Mouse (Mus musculus): Measurements from ENCODE around the gene Pak3. TPM values are rescaled to one million over a fixed set of nuclear protein-coding genes. Genes with fewer than 3 reads are reported as not detected.
"Not testable (repeated sequence)": the region's sequence is repeated elsewhere in the genome, so short reads cannot be mapped to it uniquely, and the experiment has no call there.

Gene Pak3
- under 0.01 TPM in 1 of 2 replicates, not detected in the other for total RNA-seq (2017)

DNA sequence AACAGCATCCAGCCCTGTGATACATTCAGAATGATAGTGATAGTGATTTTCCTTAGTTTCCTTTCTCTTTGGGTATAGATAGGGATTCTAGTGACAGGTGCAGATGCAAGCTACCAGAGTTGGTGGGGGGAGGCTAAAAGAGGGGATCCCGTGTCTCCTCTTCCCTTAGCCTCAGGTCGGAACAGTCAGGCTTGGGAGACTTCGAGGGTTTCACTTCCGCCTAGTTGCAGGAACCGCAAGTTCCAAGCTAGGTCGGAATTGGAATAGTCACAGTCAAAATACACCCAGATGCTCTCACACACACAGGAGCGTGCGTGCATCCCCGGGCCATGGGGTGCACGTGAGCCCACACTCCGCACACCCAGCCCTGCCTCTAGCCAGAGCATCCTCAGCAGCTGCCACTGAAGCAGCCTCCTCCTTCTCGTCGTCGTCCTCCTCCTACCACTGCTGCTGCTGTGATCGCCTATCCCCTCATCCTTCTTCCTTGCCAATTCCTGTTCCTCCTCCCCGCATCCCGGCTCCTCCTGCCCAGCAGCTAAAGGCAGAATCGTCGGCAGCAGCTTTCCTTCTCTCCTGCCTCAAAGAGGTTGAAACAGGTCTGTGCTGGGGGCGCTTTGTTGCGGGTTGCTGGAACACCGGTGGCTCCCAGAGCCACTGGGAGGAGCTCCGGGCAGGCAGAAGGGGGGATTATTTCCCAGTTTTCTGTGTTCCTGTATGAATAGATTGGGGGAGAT, at the start of gene Pak3:
TSS of gene Pak3 (plus strand) at position 424 of the 734 bp plus-strand sequence.
- peak; percentile 68 for ATAC-seq (replicated peaks; ENCODE audit: low read depth, poor library complexity, severe bottlenecking)

DNA sequence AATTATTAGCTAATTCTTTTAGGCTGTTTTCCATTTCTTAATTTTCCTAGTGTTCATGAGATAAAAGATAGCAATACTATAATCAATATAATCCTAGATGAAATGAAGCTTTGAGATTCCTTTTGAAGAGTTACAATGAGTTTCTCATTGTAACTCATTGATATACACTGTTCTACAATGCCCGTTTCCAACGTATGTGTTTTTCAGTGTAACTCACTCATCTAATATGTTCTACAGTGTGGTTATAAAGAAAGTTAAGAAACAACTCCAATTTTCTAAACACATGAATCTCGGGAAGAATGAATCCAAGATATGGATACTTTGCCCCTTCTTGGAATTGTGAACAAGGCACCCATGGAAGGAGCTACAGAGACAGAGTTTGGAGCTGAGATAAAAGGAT, 35.5 kb upstream of the Pak3 start:
- peak; percentile 100 for ATAC-seq (replicated peaks; ENCODE audit: low read depth, poor library complexity, severe bottlenecking)

DNA sequence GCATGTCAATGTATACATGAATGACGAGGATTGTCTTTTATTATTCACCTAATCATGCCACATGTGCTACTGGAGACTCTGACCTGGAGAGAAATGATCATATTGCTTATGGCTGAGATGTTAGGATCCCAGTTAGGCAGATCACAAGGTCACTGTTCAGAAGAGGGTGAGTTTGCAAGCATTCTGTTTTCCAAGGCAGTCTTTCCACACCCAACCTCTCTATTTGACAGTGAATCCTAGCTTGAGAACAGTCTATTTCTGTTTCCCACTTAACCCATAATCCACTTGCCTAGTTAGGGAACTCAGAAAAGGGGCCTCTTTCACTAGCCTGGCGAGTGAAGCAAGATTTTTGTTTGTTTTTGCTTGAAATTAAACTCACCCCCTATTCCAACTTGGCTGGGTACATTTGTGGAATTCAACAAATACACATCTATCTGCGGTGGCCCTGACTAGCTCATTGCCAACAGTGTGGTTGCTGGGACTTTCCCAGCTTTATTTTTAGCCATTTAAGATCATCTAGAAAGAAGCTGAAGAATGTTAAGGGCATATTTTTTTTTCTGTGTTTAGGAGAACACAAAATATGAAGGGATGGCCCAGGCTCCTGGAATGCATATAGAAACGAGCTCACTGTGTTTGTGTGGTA, 17.2 kb upstream of the Pak3 start:
- no peak for ATAC-seq (replicated peaks; ENCODE audit: low read depth, poor library complexity, severe bottlenecking)

DNA sequence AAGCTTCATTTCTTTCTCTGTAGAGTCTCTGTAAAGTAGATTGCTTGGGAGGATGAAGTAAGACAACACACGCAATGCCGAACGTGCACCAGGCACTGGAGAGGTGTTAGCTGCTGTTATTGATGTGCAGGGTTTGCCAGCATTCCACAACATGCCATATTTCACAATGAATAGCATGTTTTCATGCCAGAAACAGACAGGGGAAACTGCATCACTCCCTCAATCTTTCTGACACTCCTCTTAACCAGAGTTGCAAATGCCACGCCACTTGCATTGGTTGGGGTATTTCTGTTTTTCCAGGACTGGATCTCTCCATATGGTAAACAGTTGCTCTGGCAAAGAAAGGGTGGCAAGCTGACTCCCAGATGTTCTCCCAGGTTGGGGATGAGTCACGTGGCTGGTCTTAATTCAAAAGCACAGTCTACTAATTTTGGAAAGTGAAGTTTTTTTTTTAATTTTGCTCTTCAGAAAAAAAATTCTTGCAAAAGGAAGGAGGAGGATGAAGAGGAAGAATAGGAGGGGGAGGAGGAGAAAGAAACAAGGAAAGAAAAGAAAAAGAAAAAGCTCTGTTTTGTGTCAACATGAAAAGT, 16.5 kb upstream of the Pak3 start:
- ATAC-seq (replicated peaks; ENCODE audit: low read depth, poor library complexity, severe bottlenecking), result no peak

DNA sequence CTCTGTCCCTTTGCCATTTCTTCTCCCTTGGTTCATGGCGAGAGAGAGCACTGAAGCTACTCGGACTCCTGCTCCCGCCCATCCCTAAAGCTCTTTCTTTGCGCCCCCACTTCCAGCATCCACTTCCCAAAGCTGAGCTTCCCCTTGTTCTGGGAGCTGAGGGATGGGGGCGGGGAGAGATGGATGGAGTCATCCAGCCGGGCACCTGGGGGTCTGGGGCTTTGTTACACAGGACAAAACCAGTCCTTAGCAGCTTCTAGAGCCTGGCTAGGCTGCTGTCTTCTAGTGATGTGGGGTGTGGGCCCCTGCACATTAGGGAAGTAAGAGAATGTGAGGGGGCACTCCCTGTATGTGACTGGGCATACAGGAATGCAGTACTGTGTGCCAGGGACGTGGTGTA, 526 bp downstream of the Pak3 start:
- ATAC-seq (replicated peaks; ENCODE audit: low read depth, poor library complexity, severe bottlenecking), result no peak

DNA sequence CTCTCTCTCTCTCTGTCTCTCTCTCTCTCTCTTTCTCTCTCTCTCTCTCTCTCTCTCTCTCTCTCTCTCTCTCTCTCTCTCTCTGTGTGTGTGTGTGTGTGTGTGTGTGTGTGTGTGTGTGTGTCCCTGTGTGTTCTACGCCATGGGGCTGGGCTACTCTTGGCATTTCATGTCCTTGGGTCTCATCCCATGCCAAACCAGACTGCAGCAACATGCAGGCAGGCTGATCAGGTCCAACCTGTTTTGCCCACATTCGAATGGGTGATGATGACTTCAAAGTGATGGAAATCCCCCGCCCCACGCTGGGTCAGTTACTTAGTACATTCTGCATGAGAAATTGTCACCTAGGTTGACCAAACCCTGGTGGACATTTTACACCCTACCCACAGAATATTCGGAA, 1.1 kb downstream of the Pak3 start:
- not testable (repeated sequence) for ATAC-seq (replicated peaks; ENCODE audit: low read depth, poor library complexity, severe bottlenecking)

DNA sequence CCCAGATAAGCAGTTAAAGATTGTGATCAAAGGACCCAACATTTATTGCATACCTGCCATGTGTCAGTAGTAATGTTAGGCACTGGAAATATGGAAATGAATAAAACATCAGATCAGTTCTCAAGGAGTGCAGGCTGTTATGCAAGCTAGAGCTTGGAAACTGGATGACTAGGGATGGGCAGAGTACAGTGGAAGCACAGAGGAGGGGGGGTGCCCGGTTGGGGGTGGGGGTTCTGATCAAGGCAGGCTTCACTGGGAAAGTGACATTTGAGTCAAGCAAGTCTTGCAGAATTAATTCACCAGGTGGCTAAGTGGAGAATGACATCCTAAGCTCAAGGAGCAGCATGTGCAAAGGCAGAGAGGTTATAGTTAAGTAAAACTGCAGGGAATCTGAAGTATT, 1.8 kb downstream of the Pak3 start:
- ATAC-seq (replicated peaks; ENCODE audit: low read depth, poor library complexity, severe bottlenecking), result no peak

DNA sequence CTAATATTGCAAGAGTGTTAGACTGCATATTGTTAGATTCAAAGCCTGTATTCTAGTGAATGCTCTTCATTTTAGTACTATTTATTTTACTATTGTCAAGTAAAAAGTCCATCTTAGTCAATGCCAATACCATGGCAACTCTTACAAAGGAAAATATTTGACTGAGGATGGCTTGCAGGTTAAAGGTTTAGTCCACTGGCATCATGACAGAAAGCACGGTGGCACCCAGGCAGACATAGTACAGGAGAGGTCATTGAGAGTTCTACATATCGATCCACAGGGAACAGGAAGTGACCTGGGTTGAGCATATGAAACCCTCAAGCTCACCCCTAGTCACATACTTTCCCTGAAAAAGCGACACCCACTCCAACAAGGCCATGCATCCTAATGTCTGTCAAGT, 13.9 kb downstream of the Pak3 start:
- ATAC-seq (replicated peaks; ENCODE audit: low read depth, poor library complexity, severe bottlenecking), result no peak

DNA sequence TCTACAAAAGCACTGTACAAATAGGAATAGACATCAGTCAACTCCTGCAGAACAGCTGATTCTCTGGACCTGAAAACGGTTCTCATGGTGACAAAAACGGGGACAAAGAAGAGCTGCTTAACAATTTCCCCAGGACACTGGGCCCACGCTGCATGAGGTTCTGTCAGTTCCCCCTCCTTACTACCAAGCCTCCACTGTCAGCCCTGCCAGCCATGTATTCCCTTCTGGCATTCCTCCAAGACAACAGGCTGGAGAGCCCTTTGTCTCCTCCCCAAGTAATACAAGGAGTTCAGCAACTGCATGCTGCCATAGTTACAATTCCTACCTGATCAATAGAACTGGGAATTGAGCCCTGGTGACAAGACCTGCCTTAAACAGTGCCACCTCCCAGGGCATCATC, 15.2 kb downstream of the Pak3 start:
- ATAC-seq (replicated peaks; ENCODE audit: low read depth, poor library complexity, severe bottlenecking), result no peak

DNA sequence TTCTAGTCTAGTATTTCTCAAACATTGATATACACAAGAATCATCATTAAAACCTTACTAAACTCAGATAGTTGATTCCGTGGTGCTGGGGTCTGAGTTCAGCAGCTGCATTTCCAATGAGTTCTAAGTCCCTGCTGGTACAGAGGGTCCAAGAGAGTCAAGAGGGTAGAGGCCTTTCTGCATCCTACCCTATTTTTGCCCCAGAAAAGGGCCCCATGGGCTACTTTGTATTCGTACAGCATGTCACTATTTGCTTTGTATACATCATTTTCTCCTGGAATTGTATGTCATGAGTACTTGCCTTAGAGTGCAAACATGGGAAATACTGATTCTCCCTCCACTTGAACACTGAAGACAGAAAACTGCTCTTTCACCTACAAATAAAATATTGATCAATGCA, 24.4 kb downstream of the Pak3 start:
- no peak for ATAC-seq (replicated peaks; ENCODE audit: low read depth, poor library complexity, severe bottlenecking)

DNA sequence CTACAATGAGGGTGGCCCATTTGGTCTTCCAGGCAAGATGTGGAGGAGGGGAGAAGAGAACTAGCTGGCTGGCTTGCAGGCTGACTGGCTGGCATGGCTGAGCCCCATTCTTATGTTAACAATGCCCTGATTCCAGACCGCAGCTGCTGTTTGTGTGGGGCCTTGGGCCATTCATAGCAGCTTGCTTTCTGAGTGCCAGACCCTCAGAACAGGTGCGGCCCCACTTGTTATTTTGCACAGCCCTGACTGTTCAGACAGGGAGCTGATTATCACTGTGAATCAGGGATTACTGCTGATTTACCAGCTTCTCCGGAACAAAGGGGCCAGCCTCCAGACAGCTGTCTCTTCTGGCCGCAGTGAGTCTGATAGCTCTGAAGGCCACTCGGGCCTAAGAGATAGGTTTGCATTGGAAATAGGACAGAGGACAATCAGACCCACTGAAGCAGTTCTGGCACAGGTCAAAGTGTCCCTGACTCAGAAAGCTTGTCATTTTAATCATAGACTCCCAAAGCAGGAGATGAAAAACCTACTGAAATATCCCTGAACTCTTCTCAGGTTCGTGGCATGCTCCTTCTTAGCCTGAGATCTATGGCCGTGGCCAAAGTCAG, 24.9 kb downstream of the Pak3 start:
- ATAC-seq (replicated peaks; ENCODE audit: low read depth, poor library complexity, severe bottlenecking), result no peak

DNA sequence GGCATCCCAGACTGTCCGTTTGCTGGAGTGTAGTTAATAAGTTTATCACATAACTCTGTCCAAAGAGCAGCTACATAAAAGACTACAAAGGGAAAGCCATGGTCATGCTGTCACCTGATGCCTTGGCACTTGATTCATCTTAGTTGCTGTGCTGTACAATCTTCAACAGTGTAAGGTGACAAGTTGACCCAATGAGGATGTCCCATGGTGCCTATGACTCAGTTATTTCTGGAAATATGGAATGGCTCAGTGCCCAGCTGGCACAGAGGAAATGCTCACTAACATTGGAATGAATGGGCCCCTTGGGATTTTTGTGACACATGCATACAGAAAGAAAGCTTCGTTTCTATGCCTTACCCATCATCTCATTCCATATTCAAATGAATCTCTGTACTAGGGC, 55.3 kb downstream of the Pak3 start:
- ATAC-seq (replicated peaks; ENCODE audit: low read depth, poor library complexity, severe bottlenecking), result no peak

DNA sequence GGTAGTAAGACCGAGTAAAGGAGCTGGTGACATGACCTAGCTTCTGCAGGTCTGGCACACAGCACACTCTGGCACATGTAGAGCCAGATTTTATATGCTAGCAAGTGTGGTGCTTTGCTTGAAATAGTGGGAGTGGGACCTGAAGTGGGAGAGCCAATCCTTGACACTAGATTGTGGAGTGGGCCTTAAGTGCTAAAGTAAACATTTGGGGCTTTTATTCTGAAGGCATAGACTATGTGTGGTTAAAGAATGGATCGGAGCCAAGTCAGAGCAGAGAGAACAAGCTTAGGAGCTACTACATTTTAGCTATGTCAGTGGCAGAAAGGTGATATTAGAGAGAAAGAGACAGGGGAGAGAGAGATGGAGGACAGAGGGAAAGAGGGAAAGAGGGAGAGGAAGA, 61.5 kb downstream of the Pak3 start:
- ATAC-seq (replicated peaks; ENCODE audit: low read depth, poor library complexity, severe bottlenecking), result no peak

DNA sequence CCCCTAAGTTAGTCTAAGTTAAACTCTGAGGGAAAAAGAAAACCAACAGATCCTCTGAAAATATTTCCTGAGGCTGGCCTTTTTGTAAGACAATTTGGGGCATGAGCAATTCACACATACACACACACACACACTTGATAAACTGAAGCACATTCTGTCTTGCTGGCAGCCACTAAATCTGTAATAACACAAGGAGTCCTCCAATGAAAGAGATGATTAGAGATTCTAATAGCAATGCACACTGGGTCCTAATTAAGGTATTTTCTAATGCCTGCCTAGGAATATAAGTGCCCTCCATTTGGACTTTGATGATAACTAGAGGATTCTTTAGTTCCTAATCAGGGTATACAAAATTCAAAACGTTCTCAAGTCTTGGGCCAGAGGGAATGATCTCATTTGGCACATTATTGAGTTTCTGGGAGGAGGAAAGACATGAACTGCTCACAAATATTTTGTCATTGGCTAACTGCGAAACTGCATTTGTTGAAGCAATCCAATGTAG, 62.1 kb downstream of the Pak3 start:
- no peak for ATAC-seq (replicated peaks; ENCODE audit: low read depth, poor library complexity, severe bottlenecking)

DNA sequence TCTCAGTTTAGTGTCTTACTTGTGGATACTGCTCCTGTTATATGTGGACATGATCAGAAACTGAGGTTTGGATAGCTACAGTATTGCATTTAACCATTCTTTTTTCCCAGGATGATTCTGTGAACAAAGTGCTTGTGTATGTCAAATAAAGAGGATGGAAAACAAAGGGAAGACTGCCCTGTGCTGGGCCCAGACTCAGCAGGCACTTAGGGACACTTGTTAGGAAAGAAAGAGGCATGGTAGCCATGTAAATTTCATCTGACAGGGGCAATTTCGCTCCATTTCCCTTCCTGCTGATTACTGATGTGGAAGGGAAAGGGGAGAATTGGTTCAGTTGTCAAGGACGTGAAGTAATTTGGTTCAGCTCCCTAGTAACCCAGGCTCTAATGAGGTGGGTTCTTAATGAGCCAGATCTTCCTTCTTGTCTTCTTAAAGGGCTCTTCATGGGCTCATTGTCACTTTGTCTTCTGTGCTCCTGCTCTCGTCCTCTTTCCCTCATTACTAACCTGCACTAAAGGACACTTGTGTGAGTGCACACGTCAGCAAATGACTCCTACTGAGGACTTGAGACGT, 88.6 kb downstream of the Pak3 start:
- no peak for ATAC-seq (replicated peaks; ENCODE audit: low read depth, poor library complexity, severe bottlenecking)

DNA sequence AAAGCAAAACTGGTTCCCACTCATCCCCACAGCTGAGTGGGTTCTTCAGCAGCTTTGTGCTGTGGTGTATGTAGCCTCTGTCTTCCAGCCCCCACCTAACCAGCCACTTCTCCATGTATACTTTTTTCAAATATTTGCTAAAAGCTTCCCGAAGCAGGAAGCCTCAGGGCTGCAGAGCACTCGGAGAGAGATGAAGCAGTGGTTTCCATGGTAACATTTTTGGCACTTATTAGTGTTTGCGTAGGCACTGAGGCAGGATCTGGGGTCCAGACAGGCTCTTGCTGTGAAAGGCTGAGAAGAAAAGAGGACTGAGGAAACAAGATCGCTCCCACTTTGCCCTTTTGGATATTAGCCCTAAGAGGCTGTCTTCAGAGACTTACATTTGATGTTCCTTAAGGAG, 100.3 kb downstream of the Pak3 start:
- ATAC-seq (replicated peaks; ENCODE audit: low read depth, poor library complexity, severe bottlenecking), result no peak

DNA sequence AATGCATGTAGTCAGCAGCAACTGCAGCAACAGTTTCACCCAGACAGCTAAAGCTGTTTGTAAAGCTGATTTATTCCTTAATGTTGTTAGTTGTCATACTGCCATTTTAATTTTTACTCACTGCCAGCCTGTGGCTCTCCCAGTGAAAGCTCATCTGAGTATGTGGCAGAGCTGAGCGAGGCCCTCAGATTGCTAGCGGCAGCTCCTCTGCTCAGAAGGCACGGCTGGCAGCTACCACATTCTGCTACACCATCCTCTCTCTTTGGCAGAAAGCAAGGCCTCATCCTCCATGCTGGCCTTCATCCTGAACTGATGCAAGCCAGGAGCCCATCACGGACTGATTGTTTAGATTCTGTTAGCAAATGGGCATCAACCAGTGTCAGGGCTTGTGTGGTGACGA, 109.4 kb downstream of the Pak3 start:
- no peak for ATAC-seq (replicated peaks; ENCODE audit: low read depth, poor library complexity, severe bottlenecking)

DNA sequence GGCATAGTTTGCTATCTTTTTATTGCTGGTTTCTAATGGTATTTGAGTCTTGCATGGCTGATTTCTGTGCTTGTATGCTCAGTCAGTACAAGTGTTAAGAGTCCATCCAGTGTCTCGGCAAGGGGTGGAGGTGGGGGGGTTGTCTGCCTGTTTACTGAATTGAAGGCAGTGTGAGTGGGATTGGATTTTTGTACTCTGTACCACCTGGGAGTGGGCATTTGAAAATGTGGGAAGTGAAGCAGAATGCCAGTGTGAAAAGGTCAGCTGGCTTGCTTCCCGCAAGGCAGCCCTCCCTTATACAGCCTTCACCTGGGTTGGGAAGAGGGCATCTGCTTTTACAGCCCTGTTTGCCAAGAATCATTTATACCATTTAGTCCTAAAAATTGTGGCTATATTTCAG, 125.5 kb downstream of the Pak3 start:
- ATAC-seq (replicated peaks; ENCODE audit: low read depth, poor library complexity, severe bottlenecking), result no peak

DNA sequence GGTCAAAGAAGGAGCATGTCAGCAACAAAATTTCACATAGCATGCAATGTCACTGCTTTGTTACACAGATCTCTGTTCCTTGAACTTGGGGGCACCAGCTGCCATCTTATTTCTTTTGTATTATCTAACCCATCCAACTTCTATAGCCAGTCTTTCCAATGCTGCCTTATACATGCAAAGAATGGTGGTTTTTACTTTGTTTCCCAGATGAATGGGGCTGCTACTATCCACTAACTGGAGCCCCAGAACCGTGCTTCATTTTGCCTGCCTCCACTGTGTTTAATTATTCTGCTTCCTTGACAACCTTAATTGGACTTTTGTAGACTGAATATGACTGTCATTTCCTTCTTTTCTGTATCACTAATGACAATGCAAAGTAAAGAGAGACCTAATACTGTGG, 126.4 kb downstream of the Pak3 start:
- ATAC-seq (replicated peaks; ENCODE audit: low read depth, poor library complexity, severe bottlenecking), result no peak

DNA sequence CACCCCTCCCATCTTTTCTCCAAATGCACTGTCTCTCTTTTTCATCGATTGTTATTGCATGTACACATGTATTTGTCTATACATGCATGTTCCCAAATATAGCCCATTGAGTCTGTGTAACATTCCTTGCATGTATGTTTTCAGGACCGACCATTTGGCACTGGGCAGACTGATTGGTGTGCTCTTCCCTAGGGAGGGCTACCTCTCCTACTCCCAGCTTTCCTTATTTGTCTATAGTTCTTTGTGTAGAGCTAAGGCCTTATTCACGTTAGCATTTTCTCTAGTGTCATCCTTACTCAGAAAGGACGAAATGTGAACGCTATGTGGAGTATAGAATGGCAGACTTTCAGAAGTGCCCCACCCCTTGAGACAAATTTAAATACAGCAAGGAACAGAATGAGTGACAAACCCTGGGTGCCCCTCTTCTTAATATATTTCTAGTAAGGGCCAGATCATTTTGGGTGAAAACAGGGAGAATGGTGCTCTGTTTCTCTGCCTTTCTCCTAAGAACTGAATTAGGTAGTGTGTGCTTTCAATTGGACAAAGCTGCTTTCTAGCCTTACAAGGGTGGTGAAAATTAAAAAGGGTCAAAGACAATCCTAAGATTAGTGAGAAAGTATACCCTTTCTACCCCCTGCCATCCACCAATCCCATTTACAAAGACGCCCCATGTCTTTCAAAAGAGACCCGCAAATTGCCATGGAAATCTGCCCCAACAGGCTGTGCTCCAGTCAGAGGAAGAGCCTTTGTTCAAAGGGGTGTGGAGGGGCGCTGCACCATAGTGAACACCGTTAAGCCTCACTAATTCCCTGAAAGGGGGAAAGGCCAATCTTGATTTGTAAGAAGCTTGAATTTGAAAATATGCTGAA, 136.2 kb downstream of the Pak3 start:
- no peak for ATAC-seq (replicated peaks; ENCODE audit: low read depth, poor library complexity, severe bottlenecking)
